Mouse (Mus musculus): ENCODE measurements around the gene Grhl3.

DNA sequence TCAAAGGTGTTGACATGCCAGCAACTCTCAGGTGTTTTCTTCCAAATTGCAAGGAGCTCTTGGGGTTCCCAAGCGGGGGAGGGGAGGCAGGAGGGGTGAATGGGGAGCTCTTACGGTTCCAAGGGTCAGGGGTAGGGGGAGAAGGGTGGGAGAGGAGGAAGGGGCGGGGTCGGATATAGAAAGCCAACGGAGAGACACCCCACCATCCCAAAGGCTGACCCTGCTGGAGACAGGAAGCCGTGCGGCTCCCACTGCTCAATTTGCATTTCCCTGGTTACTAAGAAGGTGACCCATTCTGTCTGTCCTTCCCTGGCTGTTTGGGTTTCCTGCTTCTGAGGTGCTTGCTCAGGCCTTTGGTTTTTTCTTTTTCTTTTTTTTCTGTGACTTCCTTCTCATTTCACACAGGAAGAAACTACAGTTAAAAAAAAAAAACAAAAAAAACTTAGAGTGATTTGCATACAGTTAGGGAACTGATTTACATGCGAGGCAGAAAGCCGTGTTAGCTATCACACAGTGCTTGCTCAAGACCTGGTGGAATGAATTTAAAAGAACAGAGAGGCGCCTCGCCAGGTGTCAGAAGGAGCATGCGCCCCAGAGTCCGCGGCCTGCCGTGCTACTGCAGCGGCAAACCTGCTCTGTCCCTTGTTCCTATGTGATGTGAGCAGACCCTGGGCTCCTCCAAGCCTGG lies 44.5 kb upstream of the Grhl3 start:
- TF ChIP-seq GATA1 (IDR thresholded peaks at IDR 0.05; ENCODE audit: borderline replicate concordance, low read length), result no peak
- no peak for TF ChIP-seq FLI1 (IDR thresholded peaks at IDR 0.05; ENCODE audit: low read length)

Data from megakaryocyte, embryonic 14.5 days (primary cell).